Mouse (Mus musculus) CH12.LX (cell line): Measurements from ENCODE around the gene Spryd4. TPM values are rescaled to one million over a fixed set of nuclear protein-coding genes. Genes with fewer than 3 reads are reported as not detected.
"Not testable (repeated sequence)": the region's sequence is repeated elsewhere in the genome, so short reads cannot be mapped to it uniquely, and the experiment has no call there.

Source experiments
- DNase-seq: peaks from one replicate; pipeline ENCODE4 v3.0.0-alpha.2; 2013; ENCODE audit errors: extremely low read depth
- H3K27ac ChIP-seq: 2 replicates; pipeline ENCODE4 v1.5.1; 2012; ENCODE audit warnings: low read depth, mild to moderate bottlenecking, control low read depth, moderate library complexity; ENCODE audit not compliant: insufficient read depth
- H3K27me3 ChIP-seq: replicated peaks from 2 replicates; pipeline ENCODE3; 2012; ENCODE audit warnings: inconsistent platforms
- H3K36me3 ChIP-seq, 2 experiments: replicated peaks in 1 of 2; 2 replicates each; pipeline versions ENCODE3 to v1.6.1; 2012; ENCODE audit warnings: inconsistent platforms in 1 of 2, low read length in 1 of 2, mild to moderate bottlenecking in 1 of 2, mixed read lengths in 1 of 2, moderate library complexity in 1 of 2; ENCODE audit not compliant: control insufficient read depth in 1 of 2, insufficient read depth in 1 of 2
- H3K4me1 ChIP-seq, 2 experiments: 2 replicates each; pipeline ENCODE4 v1.6.1; 2012; ENCODE audit warnings: inconsistent platforms in 1 of 2, moderate library complexity in 1 of 2; ENCODE audit not compliant: insufficient read depth in 2 of 2, control insufficient read depth in 1 of 2
- H3K4me2 ChIP-seq: 2 replicates; pipeline ENCODE4 v1.6.1; 2012; ENCODE audit warnings: low read depth, mild to moderate bottlenecking, control low read depth; ENCODE audit not compliant: poor library complexity, insufficient read depth, severe bottlenecking
- H3K4me3 ChIP-seq, 3 experiments: fragments of 150-350 bp in 1 of 3; sonication (generic) in 1 of 3; replicated peaks in 1 of 3; 2 replicates each; pipeline versions ENCODE3 to v1.5.1; 2011 to 2012; ENCODE audit warnings: low read depth in 2 of 3, low read length in 2 of 3, mild to moderate bottlenecking in 2 of 3, moderate library complexity in 2 of 3, control low read depth in 1 of 3, improper control_type of control experiment in 1 of 3, inconsistent platforms in 1 of 3, mixed read lengths in 1 of 3; ENCODE audit not compliant: poor library complexity in 1 of 3
- H3K79me2 ChIP-seq: replicated peaks from 2 replicates; pipeline ENCODE4 v1.6.1; 2012; ENCODE audit warnings: mild to moderate bottlenecking, moderate library complexity; ENCODE audit not compliant: control insufficient read depth, poor library complexity, insufficient read depth, severe bottlenecking; ENCODE audit errors: extremely low read depth
- H3K9ac ChIP-seq: 2 replicates; pipeline ENCODE4 v1.6.1; 2012; ENCODE audit warnings: low read depth, mild to moderate bottlenecking, control low read depth, moderate library complexity; ENCODE audit not compliant: insufficient read depth
- H3K9me3 ChIP-seq: replicated peaks from 2 replicates; pipeline ENCODE3; 2012; ENCODE audit warnings: low read length, inconsistent platforms, mixed read lengths
- BHLHE40 ChIP-seq: IDR thresholded peaks from 2 replicates; pipeline ENCODE4 v1.6.1; 2011; ENCODE audit warnings: mild to moderate bottlenecking, low read depth, low read length, improper control_type of control experiment
- ELF1 ChIP-seq: IDR thresholded peaks from 2 replicates; pipeline ENCODE4 v1.6.1; 2014; ENCODE audit warnings: low read depth, mild to moderate bottlenecking, inconsistent platforms, low read length, improper control_type of control experiment
- ETS1 ChIP-seq: conservative IDR thresholded peaks from 2 replicates; pipeline ENCODE4 v1.6.1; 2012; ENCODE audit warnings: low read depth, mild to moderate bottlenecking, inconsistent platforms, low read length, improper control_type of control experiment, moderate library complexity
- IRF4 ChIP-seq: IDR thresholded peaks from 2 replicates; pipeline ENCODE4 v1.6.1; 2014; ENCODE audit warnings: low read depth, mild to moderate bottlenecking, inconsistent platforms, low read length, improper control_type of control experiment
- JUN ChIP-seq: IDR thresholded peaks from 2 replicates; pipeline ENCODE4 v1.6.1; 2011; ENCODE audit warnings: low read depth, mild to moderate bottlenecking, low read length, improper control_type of control experiment, moderate library complexity; ENCODE audit not compliant: insufficient read depth
- KAT2A ChIP-seq: IDR thresholded peaks from 2 replicates; pipeline ENCODE4 v1.6.1; 2012; ENCODE audit warnings: low read length, improper control_type of control experiment, inconsistent platforms; ENCODE audit not compliant: insufficient replicate concordance
- MAFK ChIP-seq: IDR thresholded peaks from 2 replicates; pipeline ENCODE4 v1.6.1; 2011; ENCODE audit warnings: low read length, improper control_type of control experiment; ENCODE audit not compliant: insufficient replicate concordance
- MXI1 ChIP-seq: IDR thresholded peaks from 2 replicates; pipeline ENCODE4 v1.6.1; 2011; ENCODE audit warnings: mild to moderate bottlenecking, low read depth, low read length, improper control_type of control experiment
- MYC ChIP-seq: IDR thresholded peaks from 2 replicates; pipeline ENCODE4 v1.6.1; 2011; ENCODE audit warnings: low read depth, mild to moderate bottlenecking, improper control_type of control experiment, low read length
- NRF1 ChIP-seq: IDR thresholded peaks from 2 replicates; pipeline ENCODE4 v1.6.1; 2014; ENCODE audit warnings: low read depth, mild to moderate bottlenecking, inconsistent platforms, low read length, improper control_type of control experiment, moderate library complexity
- SIN3A ChIP-seq: IDR thresholded peaks from 2 replicates; pipeline ENCODE4 v1.6.1; 2012; ENCODE audit warnings: low read length, improper control_type of control experiment, inconsistent platforms
- TBP ChIP-seq: conservative IDR thresholded peaks from 2 replicates; pipeline ENCODE4 v1.6.1; 2011; ENCODE audit warnings: low read depth, low read length, improper control_type of control experiment
- dilution Hi-C: fragments of 300-500 bp; cut with MboI; formaldehyde crosslinking; loops from 2 replicates; pipeline ENCODE4 v1.14.3; 2020; ENCODE audit warnings: low sequenced_read_pairs; ENCODE audit not compliant: extremely low pct_unique_long_range_greater_than_20kb, extremely low pct_ligation_motif_present
- in situ Hi-C: fragments of 300-500 bp; cut with MboI; formaldehyde crosslinking; loops from 3 replicates; pipeline ENCODE4 v1.14.3; 2019; ENCODE audit warnings: low sequenced_read_pairs, low pct_ligation_motif_present, low pct_unique_long_range_greater_than_20kb, mixed read lengths
- polyA plus RNA-seq: library from polyadenylated mRNA; unstranded; fragments of >175 nt; gene quantifications from 2 replicates; pipeline ENCODE4 v1.2.1, GENCODE M21; 2012; ENCODE audit warnings: low read depth; ENCODE audit not compliant: insufficient read length
- total RNA-seq, 2 experiments: library from RNA; depleted of rRNA; stranded (reverse); fragments of 300-350 nt in 1 of 2; fragments of >200 nt in 1 of 2; gene quantifications; 2 replicates each; pipeline ENCODE4 v1.2.3; 2012 to 2014

The Spryd4 gene
- total and polyA plus RNA-seq, 3 experiments, result 24.2 to 50.2 (median 38.6) TPM

- dilution Hi-C loops (no loop called here), in situ Hi-C loops (loop anchor here (5.0 to 25.0 kb wide), 2 partner anchors 101 to 256 kb away; partner anchors contain the start of gene Baz2a)
Observed at GRCm38 (mm10) chr10:128193113-128193512, 18.5 kb downstream of the Spryd4 start.

GRCm38 (mm10) chr10:128192030-128192766 is 19.4 kb downstream of the Spryd4 start:
- DNase-seq, H3K4me3 ChIP-seq, H3K79me2 ChIP-seq, H3K9me3 ChIP-seq, H3K9ac ChIP-seq, H3K27ac ChIP-seq, H3K4me2 ChIP-seq, dilution Hi-C loops, H3K36me3 ChIP-seq: not testable (repeated sequence)
- Histone ChIP-seq H3K27me3 (peaks cover 15% of the 10 kb centered on the region), H3K4me1 (peaks cover 9 to 18% of the 10 kb centered on the region in 2 experiments; a peak in 3 of 4 replicates)
- in situ Hi-C loops, result loop anchor here (5.0 to 25.0 kb wide), 2 partner anchors 100 to 255 kb away; partner anchors contain the start of gene Baz2a
- peak; percentile 52; the same call in 1 of the 2 replicates for TF ChIP-seq TBP

More at GRCm38 (mm10) chr10:128193113-128193512, 18.5 kb downstream of the Spryd4 start:
- H3K79me2 ChIP-seq, result no peaks in the 10 kb centered on the region
- no peak overlapping the region for H3K9ac ChIP-seq
- no peaks in the 10 kb centered on the region for H3K36me3 ChIP-seq
- H3K4me1 ChIP-seq, result peaks cover 8 to 16% of the 10 kb centered on the region in 2 experiments; a peak in 3 of 4 replicates
- no peaks in the 10 kb centered on the region for H3K9me3 ChIP-seq
- H3K27ac ChIP-seq, result no peak overlapping the region
- DNase-seq, result no peak
- H3K4me3 ChIP-seq, result no peak overlapping the region
- H3K4me2 ChIP-seq, result no peak overlapping the region
- peaks cover 15% of the 10 kb centered on the region for H3K27me3 ChIP-seq
- no peak for TF ChIP-seq ETS1
- TF ChIP-seq ELF1, result no peak

GRCm38 (mm10) chr10:128191472-128191871 is 20.1 kb downstream of the Spryd4 start:
- dilution Hi-C loops, result no loop called here
- TF ChIP-seq MXI1, result no peak
- no peak for TF ChIP-seq JUN
- TF ChIP-seq TBP, result no peak
- no peak for TF ChIP-seq MYC
- TF ChIP-seq SIN3A, result no peak
- TF ChIP-seq NRF1, result no peak
- TF ChIP-seq BHLHE40, result no peak
- no peak for TF ChIP-seq KAT2A
- TF ChIP-seq MAFK, result no peak
- TF ChIP-seq IRF4, result no peak

More at GRCm38 (mm10) chr10:128191472-128191871, 20.1 kb downstream of the Spryd4 start:
- in situ Hi-C loops, result loop anchor here (5.0 to 25.0 kb wide), 2 partner anchors 99 to 254 kb away; partner anchors contain the start of gene Baz2a
- DNase-seq, result no peak
- Histone ChIP-seq H3K27me3 (peaks cover 15% of the 10 kb centered on the region), H3K36me3 (no peaks in the 10 kb centered on the region), H3K9me3 (no peaks in the 10 kb centered on the region), H3K79me2 (no peaks in the 10 kb centered on the region), H3K4me2 (no peak overlapping the region), H3K4me3 (no peak overlapping the region), H3K27ac (no peak overlapping the region), H3K4me1 (peaks cover 9 to 18% of the 10 kb centered on the region in 2 experiments; a peak in 3 of 4 replicates), H3K9ac (no peak overlapping the region)
